Mouse (Mus musculus) MEL (cell line): ENCODE measurements around the gene 5730596B20Rik. TPM values are rescaled to one million over a fixed set of nuclear protein-coding genes. Genes with fewer than 3 reads are reported as not detected.

Experiments used
- DNase-seq: peaks from one replicate; pipeline ENCODE4 v3.0.0; 2011; ENCODE audit warnings: low read depth, low spot score
- H3K27ac ChIP-seq: 2 replicates; pipeline ENCODE4 v1.5.1; 2012; ENCODE audit warnings: low read depth, mild to moderate bottlenecking, control low read depth, low read length, moderate library complexity; ENCODE audit not compliant: control insufficient read depth
- H3K27me3 ChIP-seq, 2 experiments: fragments of 150-350 bp in 1 of 2; sonication (generic) in 1 of 2; 2 replicates each; pipeline ENCODE4 v1.6.1; 2012; ENCODE audit warnings: low read length in 2 of 2, mild to moderate bottlenecking in 2 of 2, improper control_type of control experiment in 1 of 2, moderate library complexity in 1 of 2; ENCODE audit not compliant: insufficient read depth in 2 of 2, control insufficient read depth in 1 of 2
- H3K36me3 ChIP-seq, 2 experiments: 2 replicates each; pipeline ENCODE4 v1.6.1; 2012 to 2014; ENCODE audit warnings: low read length in 2 of 2, improper control_type of control experiment in 1 of 2, inconsistent platforms in 1 of 2, mild to moderate bottlenecking in 1 of 2; ENCODE audit not compliant: insufficient read depth in 2 of 2, control insufficient read depth in 1 of 2
- H3K4me1 ChIP-seq, 2 experiments: fragments of 150-350 bp in 1 of 2; sonication (generic) in 1 of 2; 2 replicates each; pipeline ENCODE4 v1.6.1; 2012; ENCODE audit warnings: low read length in 2 of 2, improper control_type of control experiment in 1 of 2, mild to moderate bottlenecking in 1 of 2; ENCODE audit not compliant: insufficient read depth in 2 of 2, control insufficient read depth in 1 of 2
- H3K4me3 ChIP-seq, 2 experiments: fragments of 150-350 bp in 1 of 2; sonication (generic) in 1 of 2; 2 replicates each; pipeline ENCODE4 v1.5.1; 2012; ENCODE audit warnings: low read depth in 2 of 2, low read length in 2 of 2, mild to moderate bottlenecking in 2 of 2, moderate library complexity in 2 of 2, control low read depth in 1 of 2, improper control_type of control experiment in 1 of 2; ENCODE audit not compliant: control insufficient read depth in 1 of 2, insufficient read depth in 1 of 2
- H3K79me2 ChIP-seq: 2 replicates; pipeline ENCODE4 v1.6.1; 2012; ENCODE audit warnings: mild to moderate bottlenecking, low read length, moderate library complexity; ENCODE audit not compliant: control insufficient read depth, poor library complexity, insufficient read depth
- H3K9ac ChIP-seq: 2 replicates; pipeline ENCODE4 v1.6.1; 2012; ENCODE audit warnings: low read depth, mild to moderate bottlenecking, control low read depth, low read length, moderate library complexity; ENCODE audit not compliant: control insufficient read depth, poor library complexity, severe bottlenecking
- H3K9me3 ChIP-seq: fragments of 150-350 bp; sonication (generic); replicated peaks from 2 replicates; pipeline ENCODE4 v1.6.1; 2012; ENCODE audit warnings: mild to moderate bottlenecking, low read length, improper control_type of control experiment, moderate library complexity; ENCODE audit not compliant: insufficient read depth
- CHD1 ChIP-seq: IDR thresholded peaks from 2 replicates; pipeline ENCODE4 v1.6.1; 2012; ENCODE audit warnings: low read depth, mild to moderate bottlenecking, inconsistent platforms, low read length, improper control_type of control experiment
- CHD2 ChIP-seq: IDR thresholded peaks from 2 replicates; pipeline ENCODE4 v1.6.1; 2011; ENCODE audit warnings: low read length, improper control_type of control experiment
- E2F4 ChIP-seq: IDR thresholded peaks from 2 replicates; pipeline ENCODE4 v1.6.1; 2011; ENCODE audit warnings: low read depth, low read length, improper control_type of control experiment, borderline replicate concordance
- ELF1 ChIP-seq: IDR thresholded peaks from 2 replicates; pipeline ENCODE4 v1.6.1; 2014; ENCODE audit warnings: low read depth, mild to moderate bottlenecking, inconsistent platforms, low read length, improper control_type of control experiment, moderate library complexity
- EP300 ChIP-seq, 2 experiments: IDR thresholded peaks; 2 replicates each; pipeline ENCODE4 v1.6.1; 2011; ENCODE audit warnings: improper control_type of control experiment in 2 of 2, low read length in 2 of 2, low read depth in 1 of 2, mild to moderate bottlenecking in 1 of 2
- HCFC1 ChIP-seq: IDR thresholded peaks from 2 replicates; pipeline ENCODE4 v1.6.1; 2012; ENCODE audit warnings: low read depth, mild to moderate bottlenecking, inconsistent platforms, low read length, improper control_type of control experiment, moderate library complexity
- KAT2A ChIP-seq: conservative IDR thresholded peaks from 2 replicates; pipeline ENCODE4 v1.6.1; 2012; ENCODE audit warnings: low read depth, low read length, improper control_type of control experiment, inconsistent platforms
- MAFK ChIP-seq: IDR thresholded peaks from 2 replicates; pipeline ENCODE4 v1.6.1; 2011; ENCODE audit warnings: low read depth, mild to moderate bottlenecking, low read length, improper control_type of control experiment, borderline replicate concordance
- MAX ChIP-seq: IDR thresholded peaks from 2 replicates; pipeline ENCODE4 v1.6.1; 2011; ENCODE audit warnings: low read length, improper control_type of control experiment
- MAZ ChIP-seq: IDR thresholded peaks from 2 replicates; pipeline ENCODE4 v1.6.1; 2012; ENCODE audit warnings: low read depth, mild to moderate bottlenecking, inconsistent platforms, low read length, improper control_type of control experiment
- MEF2A ChIP-seq: IDR thresholded peaks from 2 replicates; pipeline ENCODE4 v1.6.1; 2014; ENCODE audit warnings: low read depth, mild to moderate bottlenecking, inconsistent platforms, low read length, improper control_type of control experiment; ENCODE audit not compliant: poor library complexity, insufficient replicate concordance, severe bottlenecking; ENCODE audit errors: extremely low read depth
- MYC ChIP-seq: IDR thresholded peaks from 2 replicates; pipeline ENCODE4 v1.6.1; 2011; ENCODE audit warnings: low read depth, mild to moderate bottlenecking, low read length, improper control_type of control experiment, moderate library complexity
- NELFE ChIP-seq: IDR thresholded peaks from 2 replicates; pipeline ENCODE4 v1.6.1; 2011; ENCODE audit warnings: low read depth, low read length, improper control_type of control experiment
- POLR2A ChIP-seq, 2 experiments: IDR thresholded peaks; 2 replicates each; pipeline ENCODE4 v1.6.1; 2011 to 2012; ENCODE audit warnings: low read length in 2 of 2, mild to moderate bottlenecking in 2 of 2, control low read depth in 1 of 2, improper control_type of control experiment in 1 of 2, low read depth in 1 of 2, moderate library complexity in 1 of 2; ENCODE audit not compliant: control insufficient read depth in 1 of 2, insufficient read depth in 1 of 2, poor library complexity in 1 of 2
- POLR2AphosphoS2 ChIP-seq: IDR thresholded peaks from 2 replicates; pipeline ENCODE4 v1.6.1; 2011; ENCODE audit warnings: low read length, improper control_type of control experiment
- RCOR1 ChIP-seq: IDR thresholded peaks from 2 replicates; pipeline ENCODE4 v1.6.1; 2012; ENCODE audit warnings: low read depth, mild to moderate bottlenecking, inconsistent platforms, low read length, improper control_type of control experiment
- TAL1 ChIP-seq: IDR thresholded peaks from 2 replicates; pipeline ENCODE4 v1.6.1; 2012; ENCODE audit warnings: mild to moderate bottlenecking, inconsistent platforms, low read length, moderate library complexity, mixed read lengths
- ZKSCAN1 ChIP-seq: IDR thresholded peaks from 2 replicates; pipeline ENCODE4 v1.6.1; 2012; ENCODE audit warnings: low read depth, mild to moderate bottlenecking, inconsistent platforms, low read length, improper control_type of control experiment, moderate library complexity
- polyA plus RNA-seq, 2 experiments: library from polyadenylated mRNA; stranded (reverse) in 1 of 2; unstranded in 1 of 2; fragments of >175 nt in 1 of 2; fragments of >200 nt in 1 of 2; gene quantifications; 2 replicates each; pipeline versions ENCODE4 v1.2.1 to v1.2.4; 2012; ENCODE audit warnings: low replicate concordance in 2 of 2, low read depth in 1 of 2; ENCODE audit not compliant: insufficient read length in 2 of 2, insufficient read depth in 1 of 2, missing spikeins in 1 of 2
- total RNA-seq: library from RNA; depleted of rRNA; stranded (reverse); fragments of 300-350 nt; gene quantifications from 2 replicates; pipeline ENCODE4 v1.2.3, GENCODE M21; 2012

Gene 5730596B20Rik
- total and polyA plus RNA-seq, 3 experiments: not detected

GRCm38 (mm10) chr6:52167176-52167575 is 10.1 kb upstream of the 5730596B20Rik start:
- Histone ChIP-seq H3K27ac (no peak overlapping the region), H3K4me3 (no peak overlapping the region), H3K9me3 (no peaks in the 10 kb centered on the region), H3K36me3 (no peaks in the 10 kb centered on the region), H3K4me1 (no peaks in the 10 kb centered on the region), H3K27me3 (no peaks in the 10 kb centered on the region), H3K9ac (no peak overlapping the region), H3K79me2 (no peaks in the 10 kb centered on the region)
- no peak for TF ChIP-seq NELFE
- no peak for TF ChIP-seq MAZ
- no peak for TF ChIP-seq EP300 (IDR thresholded peaks at IDR 0.05; ENCODE audit: low read depth in 1 of 2, low read length in 2 of 2)
- TF ChIP-seq TAL1: no peak
- no peak for TF ChIP-seq HCFC1
- no peak for TF ChIP-seq KAT2A
- TF ChIP-seq ZKSCAN1: no peak
- TF ChIP-seq POLR2AphosphoS2: no peak
- TF ChIP-seq MAX: no peak
- TF ChIP-seq MAFK: no peak
- TF ChIP-seq CHD1: no peak
- no peak for TF ChIP-seq POLR2A (IDR thresholded peaks at IDR 0.05; ENCODE audit: control insufficient read depth in 1 of 2, insufficient read depth in 1 of 2, low read depth in 1 of 2, low read length in 2 of 2, poor library complexity in 1 of 2)
- no peak for TF ChIP-seq RCOR1
- TF ChIP-seq CHD2: no peak
- DNase-seq: no peak

GRCm38 (mm10) chr6:52167736-52168161 is 9.5 kb upstream of the 5730596B20Rik start:
- no peak overlapping the region for H3K4me3 ChIP-seq
- H3K27me3 ChIP-seq: no peaks in the 10 kb centered on the region
- DNase-seq: no peak
- TF ChIP-seq ZKSCAN1 (no peak), E2F4 (no peak), CHD2 (no peak), ELF1 (no peak), MEF2A (no peak), MYC (no peak), MAZ (no peak), TAL1 (no peak)
- no peak overlapping the region for H3K9ac ChIP-seq
- H3K27ac ChIP-seq: no peak overlapping the region
- no peaks in the 10 kb centered on the region for H3K36me3 ChIP-seq
- no peaks in the 10 kb centered on the region for H3K9me3 ChIP-seq
- H3K79me2 ChIP-seq: no peaks in the 10 kb centered on the region
- no peaks in the 10 kb centered on the region for H3K4me1 ChIP-seq
